Mouse (Mus musculus) adrenal gland, postnatal 36 days (tissue): ENCODE results near the gene Mndal. TPM values are rescaled to one million over a fixed set of nuclear protein-coding genes. Genes with fewer than 3 reads are reported as not detected.
"Not testable (repeated sequence)": the region's sequence is repeated elsewhere in the genome, so short reads cannot be mapped to it uniquely, and the experiment has no call there.

ENCODE experiments used
- DNase-seq, 2 experiments: peaks; one replicate each; pipeline ENCODE4 v3.0.0; 2021; ENCODE audit warnings: mixed read lengths in 1 of 2
- total RNA-seq, 2 experiments: library from RNA; stranded (reverse); gene quantifications; 2 replicates each; pipeline ENCODE4 v1.2.3; 2021

Mndal gene
- total RNA-seq, 2 experiments from 2014 or later: 10.2 to 17.8 TPM

DNA sequence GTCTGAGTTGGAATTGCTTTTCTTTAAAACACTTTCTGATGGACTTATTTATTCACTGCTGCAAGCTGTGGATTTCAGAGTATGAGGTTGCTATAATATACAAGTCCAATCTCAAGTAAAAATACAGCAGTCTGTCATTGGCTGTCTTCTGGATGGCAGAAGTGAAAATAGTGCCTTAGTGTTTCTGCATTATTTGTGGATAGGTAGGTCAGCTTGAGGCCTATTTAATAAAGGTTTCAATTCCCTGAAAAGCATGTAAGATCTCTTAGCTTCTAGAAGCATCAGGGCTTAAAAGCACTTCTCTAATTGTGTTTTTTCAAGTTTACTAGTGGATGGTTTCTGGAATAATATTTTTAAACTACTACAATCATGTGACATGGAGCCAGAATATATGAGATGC, 52.5 kb downstream of the Mndal start:
- not testable (repeated sequence) for DNase-seq

DNA sequence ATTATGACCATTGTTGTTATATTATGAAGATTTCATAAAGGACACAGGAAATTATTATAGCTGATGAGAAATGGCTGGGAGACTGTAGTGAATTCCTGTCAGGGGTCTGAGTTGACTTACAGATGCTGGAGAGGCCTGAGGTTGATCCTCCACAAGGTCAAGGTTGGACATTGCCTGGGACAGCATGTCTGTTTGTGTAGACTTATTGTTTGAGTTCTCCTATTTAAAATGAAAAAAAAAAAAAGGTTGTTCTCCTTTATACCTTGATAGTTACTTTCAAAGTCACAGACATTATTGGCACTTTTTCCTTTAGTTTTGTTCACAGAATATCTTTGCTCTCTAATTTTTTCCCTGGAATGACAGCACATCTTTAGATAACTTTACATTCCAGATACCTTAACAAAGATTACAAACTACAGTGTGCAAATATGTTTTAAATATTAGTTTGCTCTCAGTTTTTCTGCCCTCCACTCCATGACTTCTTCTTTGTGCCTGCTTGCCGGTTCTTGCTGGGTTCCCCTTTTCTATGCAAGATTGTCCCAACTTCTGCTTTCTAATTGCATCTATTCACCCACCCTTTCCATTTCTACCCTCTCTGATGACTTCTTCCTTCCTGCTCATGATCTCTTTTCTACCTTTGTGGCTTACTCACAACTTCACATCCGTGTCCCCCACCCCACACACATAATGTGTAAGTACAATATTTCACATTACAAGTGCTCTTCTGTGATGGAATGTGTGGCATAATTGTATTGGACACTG, 55.1 kb downstream of the Mndal start:
- DNase-seq: not testable (repeated sequence)

DNA sequence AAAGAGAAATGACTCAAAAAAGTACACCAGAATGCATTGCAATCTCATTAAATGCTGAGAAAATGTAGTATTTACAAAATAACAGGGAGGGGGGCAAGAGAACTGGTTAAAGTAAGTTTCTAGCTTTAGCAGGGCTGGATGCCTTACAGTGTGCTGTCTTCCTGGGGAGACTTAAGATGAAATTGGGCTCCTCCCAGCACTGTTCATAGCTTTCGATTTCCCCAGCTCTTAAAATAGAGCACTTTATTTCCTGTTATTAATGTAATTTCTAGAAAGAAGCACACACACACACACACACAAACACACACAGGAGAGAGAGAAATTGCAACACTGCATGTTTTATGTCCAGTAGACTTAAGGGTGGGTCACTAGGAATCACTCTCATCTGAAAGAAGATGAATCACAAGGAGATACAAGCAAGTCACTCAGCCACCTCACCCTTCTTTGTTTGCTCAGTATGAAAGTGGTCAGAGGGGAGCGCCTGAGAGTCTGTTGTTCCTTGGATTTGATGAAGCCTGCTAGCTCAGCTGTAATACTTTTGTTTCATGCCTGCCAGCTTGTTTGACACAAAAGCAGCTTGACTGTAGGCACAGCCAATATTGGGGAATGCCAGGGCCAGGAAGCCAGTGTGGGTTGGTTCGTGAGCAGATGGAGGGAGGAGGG, 62.2 kb downstream of the Mndal start:
- DNase-seq: peak in 1 of 2 experiments; percentile 1

DNA sequence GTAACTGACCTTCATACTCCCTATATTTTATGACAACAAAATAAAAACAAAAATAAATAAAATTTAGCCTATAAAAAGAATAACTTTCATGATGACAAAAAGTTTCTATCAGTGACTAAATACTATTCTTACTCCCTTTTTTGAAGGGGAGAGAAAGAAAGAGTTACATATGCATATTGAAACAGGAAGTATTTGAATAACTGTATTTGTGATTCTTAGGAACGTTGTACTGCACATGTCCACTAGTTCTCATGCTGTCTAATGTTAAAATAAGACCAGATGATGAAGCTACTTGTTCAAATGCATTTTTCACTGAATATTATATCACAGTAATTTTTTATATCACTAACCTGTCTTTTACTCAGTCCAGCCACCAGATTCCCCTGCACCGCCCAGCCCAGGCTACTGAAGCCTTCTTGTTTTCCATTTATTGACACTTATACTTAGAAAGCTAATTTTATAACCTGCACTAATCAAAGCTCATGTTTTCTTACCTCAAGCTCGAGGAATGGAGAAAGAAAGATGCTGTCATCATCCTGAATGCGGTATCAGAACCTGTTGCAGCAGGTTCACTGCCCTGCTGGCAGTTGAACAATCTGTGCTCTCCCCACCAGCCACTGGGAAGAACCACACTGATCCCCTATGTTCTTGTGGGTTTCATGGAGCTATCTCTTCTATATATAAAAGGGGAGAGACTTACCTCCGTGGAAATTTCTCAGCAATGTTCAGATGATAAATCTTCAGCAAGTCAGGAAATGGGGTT, 62.9 kb downstream of the Mndal start:
- not testable (repeated sequence) for DNase-seq

DNA sequence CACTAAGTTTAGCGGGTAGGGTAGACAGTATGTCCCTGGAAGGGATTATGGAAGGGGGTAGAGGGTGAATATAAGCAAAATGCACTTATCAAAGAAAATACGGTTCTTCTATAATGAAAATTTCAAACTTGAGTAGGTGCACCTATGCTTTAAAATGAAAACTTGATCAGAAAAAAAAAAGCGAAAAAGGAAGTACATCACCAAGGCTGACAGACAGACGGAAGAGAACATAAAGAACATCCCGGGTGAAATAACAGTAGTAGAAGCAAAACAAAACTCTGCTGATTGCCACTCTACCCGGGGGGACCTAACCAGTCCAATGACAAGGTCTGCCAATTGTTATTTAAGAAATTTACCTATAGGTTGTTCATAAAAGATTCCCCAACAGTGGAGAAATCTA, 64.0 kb downstream of the Mndal start:
- not testable (repeated sequence) for DNase-seq

DNA sequence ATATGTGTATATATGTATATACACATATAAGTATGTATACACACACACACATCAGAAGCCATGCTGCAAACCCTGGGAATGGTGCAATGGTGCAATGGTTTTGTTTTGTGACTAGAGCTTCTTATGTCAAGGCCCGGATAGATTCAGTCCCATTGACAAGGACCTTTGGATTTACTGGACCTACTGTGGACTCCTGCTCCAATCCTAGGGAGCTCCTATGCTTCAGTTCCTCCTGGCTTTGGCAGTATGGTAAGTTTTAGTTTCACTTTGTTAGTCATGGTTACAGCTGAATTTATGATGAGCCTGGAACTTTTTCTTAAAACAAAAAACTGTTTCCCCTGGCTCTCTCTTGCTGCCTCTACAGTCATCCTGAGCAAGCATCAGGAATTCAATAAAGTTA, 65.2 kb downstream of the Mndal start:
- not testable (repeated sequence) for DNase-seq

DNA sequence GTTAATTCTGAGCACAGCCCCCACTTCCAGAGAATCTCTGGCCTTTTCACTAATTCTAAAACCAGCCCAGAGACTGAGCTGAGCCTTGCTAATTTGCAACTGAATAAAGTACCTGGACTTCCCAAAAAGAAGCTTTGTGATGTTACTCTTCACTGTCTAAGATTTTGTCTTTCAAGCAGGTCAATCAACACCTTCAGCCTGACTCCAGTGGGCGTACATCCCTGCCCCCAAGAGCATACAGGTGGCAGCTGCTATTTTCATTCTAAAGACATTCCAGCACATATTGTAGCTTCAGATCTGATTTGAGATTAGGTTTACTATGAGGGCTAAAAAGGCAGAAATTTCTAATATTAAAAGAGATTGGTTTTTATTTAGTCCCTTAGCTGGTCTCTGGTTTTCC, 73.7 kb downstream of the Mndal start:
- DNase-seq: not testable (repeated sequence)

DNA sequence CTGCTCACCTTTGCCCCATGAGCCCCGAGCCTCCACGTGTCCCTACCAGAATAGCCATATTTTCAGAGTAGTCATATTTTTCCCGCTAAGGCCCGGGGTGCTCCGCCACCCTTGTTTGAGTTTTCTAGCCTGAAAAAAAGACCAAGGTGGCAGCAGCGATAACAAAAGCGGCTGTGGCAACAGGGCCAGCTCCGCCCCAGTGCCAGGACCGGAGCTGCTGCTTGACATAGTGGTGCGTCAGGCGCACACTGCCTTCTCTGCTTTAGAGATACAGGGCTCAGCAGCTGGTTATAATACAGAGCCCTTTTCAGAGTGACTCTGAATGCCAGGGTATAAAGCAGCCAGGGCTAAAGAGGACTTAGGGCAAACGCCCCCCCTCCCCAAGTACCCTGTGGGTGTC, 75.8 kb downstream of the Mndal start:
- no peak for DNase-seq

DNA sequence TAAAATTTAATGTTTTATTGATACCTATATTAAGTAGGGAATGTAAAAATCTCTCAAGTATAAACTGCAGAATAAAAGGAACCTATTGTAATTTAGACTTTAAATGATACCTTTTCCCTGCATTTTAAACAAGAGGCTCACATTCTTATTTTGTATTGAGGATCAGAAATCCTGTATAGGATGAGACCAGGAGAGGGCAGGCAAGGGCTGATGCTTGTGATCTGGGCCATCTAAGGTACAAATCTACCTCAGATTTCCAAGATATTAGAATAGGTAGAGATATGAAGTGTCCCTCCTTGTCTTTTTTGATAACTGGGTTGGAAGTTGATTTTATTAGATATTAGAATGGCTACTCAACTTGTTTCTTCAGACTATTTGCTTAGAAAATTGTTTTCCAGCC, 88.6 kb downstream of the Mndal start:
- peak in 1 of 2 experiments; percentile 2 for DNase-seq

DNA sequence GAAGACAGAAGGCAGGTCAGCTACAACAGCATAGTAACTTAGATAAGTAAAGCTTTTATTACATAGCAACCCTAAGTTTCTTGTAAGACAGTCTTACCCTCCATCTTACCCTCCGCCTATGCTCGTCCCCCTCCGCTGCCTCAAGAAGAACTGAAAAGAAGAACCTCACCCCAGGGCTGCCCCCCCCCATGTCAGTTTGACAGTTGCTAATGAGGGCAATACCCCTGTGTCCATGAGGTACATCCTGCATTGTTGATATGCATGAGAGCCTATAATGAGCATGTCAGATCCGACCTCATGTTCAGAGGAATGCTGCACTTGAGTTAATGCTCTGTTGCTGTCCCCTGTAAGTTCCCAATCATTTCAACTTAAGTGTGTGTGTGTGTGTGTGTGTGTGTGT, 89.4 kb downstream of the Mndal start:
- DNase-seq: not testable (repeated sequence)

DNA sequence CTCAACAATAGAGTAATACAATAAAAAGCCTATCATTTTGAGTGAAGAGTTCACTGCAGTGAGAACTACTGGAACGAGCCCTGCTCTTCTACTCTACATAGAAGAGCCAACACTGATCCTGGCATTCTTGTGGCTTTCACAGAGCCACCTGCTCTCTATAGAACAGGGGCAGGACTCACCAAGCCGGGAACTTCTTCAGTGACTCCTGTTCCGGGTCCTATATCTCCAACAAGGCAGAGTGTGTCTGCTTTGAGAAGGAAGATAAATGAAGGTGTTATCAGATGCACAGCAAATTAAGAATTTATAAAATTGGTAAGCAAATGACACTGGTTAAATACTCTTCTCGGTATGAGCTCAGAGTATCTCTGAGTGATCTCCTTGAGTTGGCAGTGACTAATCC, 96.1 kb downstream of the Mndal start:
- DNase-seq: not testable (repeated sequence)

DNA sequence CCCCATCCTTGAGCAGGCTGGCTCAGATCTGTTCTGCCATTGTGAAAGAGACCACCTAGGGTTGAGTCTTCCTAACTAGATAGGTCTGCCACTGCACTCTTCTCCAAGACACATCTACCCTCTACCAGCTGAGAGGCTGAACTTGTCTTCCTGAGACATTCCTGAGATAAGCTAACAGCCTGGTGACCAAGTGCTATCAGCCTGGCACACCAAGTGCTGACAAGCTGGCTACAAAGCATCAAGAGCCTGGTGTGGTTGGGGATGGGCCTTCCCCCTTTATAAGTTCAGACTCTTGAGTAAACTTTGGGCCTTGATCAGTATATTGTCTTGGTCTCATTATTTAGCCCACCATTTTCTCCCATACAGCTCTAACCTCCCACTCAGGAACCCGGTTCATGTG, 97.5 kb downstream of the Mndal start:
- no peak for DNase-seq

DNA sequence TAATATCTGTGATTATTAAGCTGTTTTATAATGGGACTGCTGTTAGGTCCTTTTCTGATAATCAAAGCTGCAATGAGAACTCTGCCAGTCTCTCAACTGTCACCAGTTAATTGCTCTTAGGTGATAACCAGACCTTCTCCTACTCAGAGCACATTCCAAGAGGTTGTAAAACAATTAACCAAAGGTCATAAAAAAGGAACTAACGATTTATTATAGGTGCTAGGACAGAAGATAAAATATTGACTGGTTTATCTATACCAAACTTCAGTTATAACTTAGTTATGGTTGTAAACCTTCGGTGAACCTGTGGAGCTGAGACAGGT, 120.8 kb downstream of the Mndal start:
- DNase-seq: not testable (repeated sequence)

DNA sequence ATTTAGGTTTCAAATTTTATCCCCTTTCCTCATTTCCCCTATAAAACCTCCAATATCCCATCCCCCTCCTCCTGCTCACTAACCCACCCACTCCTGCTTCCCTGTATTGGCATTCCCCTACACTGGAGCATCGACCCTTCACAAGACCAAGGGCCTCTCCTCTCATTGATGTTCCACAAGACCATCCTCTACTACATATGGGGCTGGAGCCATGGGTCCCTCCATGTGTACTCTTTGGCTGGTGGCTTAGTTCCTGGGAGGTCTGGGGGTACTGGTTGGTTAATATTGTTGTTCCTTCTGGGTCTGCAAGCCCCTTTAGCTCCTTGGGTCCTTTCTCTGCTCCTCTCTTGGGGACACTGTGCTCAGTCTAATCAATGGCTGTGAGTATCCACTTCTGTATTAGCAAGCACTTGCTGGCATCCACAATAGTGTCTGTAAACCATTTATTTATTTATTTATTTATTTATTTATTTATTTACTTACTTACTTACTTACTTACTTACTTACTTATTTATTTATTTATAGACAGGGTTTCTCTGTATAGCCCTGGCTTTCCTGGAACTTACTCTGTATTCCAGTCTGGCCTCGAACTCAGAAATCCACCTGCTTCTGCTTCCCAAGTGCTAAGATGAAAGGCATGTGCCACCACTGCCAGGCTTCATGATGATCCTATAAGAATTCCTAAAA, 121.4 kb downstream of the Mndal start:
- DNase-seq: not testable (repeated sequence)

DNA sequence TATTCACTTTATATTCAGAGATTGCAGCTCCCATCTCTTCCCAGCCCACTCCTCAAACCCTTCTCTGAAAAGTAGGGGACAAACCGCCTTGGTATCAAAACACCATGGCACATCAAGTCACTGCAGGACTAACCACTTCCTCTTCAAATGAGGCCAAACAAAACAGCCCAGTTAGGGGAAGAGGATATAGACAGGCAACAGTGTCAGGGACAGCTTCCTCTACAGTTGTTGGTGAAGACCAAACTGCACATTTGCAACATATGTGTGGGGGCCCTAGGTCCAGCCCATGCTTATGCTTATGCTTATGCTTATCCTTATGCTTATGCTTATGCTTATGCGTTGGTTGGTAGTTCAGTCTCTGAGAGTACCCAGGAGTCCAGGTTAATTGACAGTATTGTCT, 133.0 kb downstream of the Mndal start:
- DNase-seq: not testable (repeated sequence)

DNA sequence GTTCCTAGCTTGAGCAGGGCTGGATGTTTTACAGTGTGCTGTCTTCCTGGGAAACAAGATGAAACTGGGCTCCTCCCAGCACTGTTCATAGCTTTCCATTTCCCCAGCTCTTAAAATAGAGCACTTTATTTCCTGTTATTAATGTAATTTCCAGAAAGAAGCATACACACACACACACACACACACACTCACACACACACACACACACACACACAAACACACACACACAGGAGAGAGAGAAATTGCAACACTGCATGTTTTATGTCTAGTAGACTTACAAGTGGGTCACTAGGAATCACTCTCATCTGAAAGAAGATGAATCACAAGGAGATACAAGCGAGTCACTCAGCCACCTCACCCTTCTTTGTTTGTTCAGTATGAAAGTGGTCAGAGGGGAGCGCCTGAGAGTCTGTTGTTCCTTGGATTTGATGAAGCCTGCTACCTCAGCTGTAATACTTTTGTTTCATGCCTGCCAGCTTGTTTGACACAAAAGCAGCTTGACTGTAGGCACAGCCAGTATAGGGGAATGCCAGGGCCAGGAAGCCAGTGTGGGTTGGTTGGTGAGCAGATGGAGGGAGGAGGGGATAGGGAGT, 139.5 kb downstream of the Mndal start:
- DNase-seq: peak in 1 of 2 experiments; percentile 7

DNA sequence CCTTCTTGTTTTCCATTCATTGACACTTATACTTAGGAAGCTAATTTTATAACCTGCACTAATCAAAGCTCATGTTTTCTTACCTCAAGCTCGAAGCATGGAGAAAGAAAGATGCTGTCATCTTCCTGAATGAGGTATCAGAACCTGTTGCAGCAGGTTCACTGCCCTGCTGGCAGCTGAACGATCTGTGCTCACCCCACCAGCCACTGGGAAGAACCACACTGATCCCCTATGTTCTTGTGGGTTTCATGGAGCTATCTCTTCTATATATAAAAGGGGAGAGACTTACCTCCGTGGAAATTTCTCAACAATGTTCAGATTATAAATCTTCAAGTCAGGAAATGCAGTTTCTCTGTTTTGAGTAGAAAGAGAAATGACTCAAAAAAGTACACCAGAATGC, 140.1 kb downstream of the Mndal start:
- not testable (repeated sequence) for DNase-seq

DNA sequence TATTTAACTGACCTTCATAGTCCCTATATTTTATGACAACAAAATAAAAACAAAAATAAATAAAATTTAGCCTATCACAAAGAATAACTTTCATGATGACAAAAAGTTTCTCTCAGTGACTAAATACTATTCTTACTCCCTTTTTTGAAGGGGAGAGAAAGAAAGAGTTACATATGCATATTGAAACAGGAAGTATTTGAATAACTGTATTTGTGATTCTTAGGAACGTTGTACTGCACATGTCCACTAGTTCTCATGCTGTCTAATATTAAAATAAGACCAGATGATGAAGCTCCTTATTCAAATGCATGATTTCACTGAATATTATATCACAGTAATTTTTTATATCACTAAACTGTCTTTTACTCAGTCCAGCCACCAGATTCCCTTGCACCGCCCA, 140.5 kb downstream of the Mndal start:
- not testable (repeated sequence) for DNase-seq
